Mouse (Mus musculus): ENCODE measurements at regions not wholly inside any gene's neighbourhood (a gene's known extent, or its start where the extent isn't known, plus 50 kb on each side); places are given as distances from the start of the nearest gene placed in this dataset.

DNA sequence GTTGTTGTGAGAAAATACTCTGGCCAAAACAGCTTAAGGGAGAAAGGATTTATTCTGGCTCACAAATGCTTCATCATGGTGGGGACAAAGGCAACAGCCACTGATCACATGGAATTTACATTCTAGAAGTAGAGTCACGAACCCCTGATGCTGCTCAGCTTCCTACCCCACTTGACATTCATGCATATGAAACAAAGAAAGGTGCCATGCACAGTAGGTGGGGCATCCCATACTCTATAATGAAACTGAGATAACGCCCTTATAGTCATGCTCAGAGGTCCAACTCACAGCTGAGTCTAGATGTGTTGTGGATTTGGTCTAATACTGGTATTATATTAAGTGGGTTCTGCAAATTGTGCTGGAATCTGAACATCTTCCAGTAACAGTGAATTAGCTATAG is 289.4 kb upstream of the Syt1 start:
- Histone ChIP-seq H3K4me1 (ENCODE audit: control insufficient read depth, insufficient read depth, low read length) (no peaks in the 10 kb centered on the region), H3K9me3 (ENCODE audit: control insufficient read depth, low read length) (no peaks in the 10 kb centered on the region), H3K27ac (ENCODE audit: low read depth, low read length) (no peak overlapping the region), H3K27me3 (ENCODE audit: control insufficient read depth, insufficient read depth, low read length) (no peaks in the 10 kb centered on the region), H3K36me3 (ENCODE audit: control insufficient read depth, insufficient read depth, low read length) (no peaks in the 10 kb centered on the region), H3K9ac (ENCODE audit: low read depth, low read length) (no peak overlapping the region), H3K4me2 (replicated peaks; ENCODE audit: low read depth, low read length) (no peak overlapping the region), H3K4me3 (ENCODE audit: low read length) (no peak overlapping the region)
- no peak for ATAC-seq (ENCODE audit: low FRiP score, low TSS enrichment)
- WGBS = 89% methylated on average over 2 of the region's 2 CpGs

DNA sequence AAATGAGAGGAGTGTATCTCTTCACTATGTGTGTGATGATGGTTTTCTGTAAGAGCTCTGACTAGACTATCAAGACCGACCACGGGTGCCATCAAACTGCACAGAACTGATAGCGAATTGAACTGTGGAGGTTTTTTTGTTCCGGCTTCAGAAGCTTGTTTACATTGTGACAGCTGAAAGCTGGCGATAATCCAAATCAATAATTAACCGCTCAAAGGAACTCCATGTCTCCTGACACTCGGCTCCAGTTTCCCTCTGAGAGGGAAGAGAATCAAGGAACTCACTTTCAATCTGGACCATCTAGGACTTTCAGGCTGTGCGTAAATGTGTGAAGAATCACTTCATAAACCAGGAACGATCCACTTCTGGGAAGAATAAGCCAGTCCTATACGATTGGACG is 289.0 kb upstream of the Syt1 start:
- Histone ChIP-seq H3K4me1 (ENCODE audit: control insufficient read depth, insufficient read depth, low read length) (no peaks in the 10 kb centered on the region), H3K9ac (ENCODE audit: low read depth, low read length) (no peak overlapping the region), H3K27ac (ENCODE audit: low read depth, low read length) (no peak overlapping the region), H3K4me2 (replicated peaks; ENCODE audit: low read depth, low read length) (no peak overlapping the region), H3K4me3 (ENCODE audit: low read length) (no peak overlapping the region), H3K36me3 (ENCODE audit: control insufficient read depth, insufficient read depth, low read length) (no peaks in the 10 kb centered on the region), H3K9me3 (ENCODE audit: control insufficient read depth, low read length) (no peaks in the 10 kb centered on the region), H3K27me3 (ENCODE audit: control insufficient read depth, insufficient read depth, low read length) (no peaks in the 10 kb centered on the region)
- peak; percentile 39; the same call in 1 of the 2 replicates for ATAC-seq (ENCODE audit: low FRiP score, low TSS enrichment)
- 70% methylated on average over 11 of the region's 11 CpGs for WGBS

DNA sequence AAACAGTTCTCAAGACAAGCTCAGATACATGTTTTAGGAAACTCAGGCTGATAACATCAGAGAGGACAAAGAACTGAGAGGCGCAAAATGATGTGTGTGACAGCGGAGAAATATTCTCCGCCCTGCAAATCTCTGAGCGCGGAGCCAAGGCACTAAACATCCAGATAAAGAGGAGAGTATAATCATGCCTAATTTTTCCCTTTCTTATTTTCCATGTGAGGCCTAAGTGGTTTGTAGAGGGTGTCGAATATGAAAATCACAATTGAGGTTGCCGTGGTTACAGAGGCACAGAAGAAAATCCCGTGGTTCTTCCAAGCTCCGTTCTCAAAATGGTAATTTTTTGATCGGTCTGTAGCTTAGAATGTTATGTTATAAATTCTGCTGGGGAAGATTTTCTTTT is 272.6 kb upstream of the Syt1 start:
- no peak overlapping the region for H3K9ac ChIP-seq (ENCODE audit: low read depth, low read length)
- no peak overlapping the region for H3K4me2 ChIP-seq (replicated peaks; ENCODE audit: low read depth, low read length)
- no peaks in the 10 kb centered on the region for H3K4me1 ChIP-seq (ENCODE audit: control insufficient read depth, insufficient read depth, low read length)
- no peak overlapping the region for H3K4me3 ChIP-seq (ENCODE audit: low read length)
- H3K27ac ChIP-seq (ENCODE audit: low read depth, low read length) = no peak overlapping the region
- no peak for ATAC-seq (ENCODE audit: low FRiP score, low TSS enrichment)
- H3K36me3 ChIP-seq (ENCODE audit: control insufficient read depth, insufficient read depth, low read length) = no peaks in the 10 kb centered on the region
- 94% methylated on average over 10 of the region's 10 CpGs for WGBS
- no peaks in the 10 kb centered on the region for H3K27me3 ChIP-seq (ENCODE audit: control insufficient read depth, insufficient read depth, low read length)
- H3K9me3 ChIP-seq (ENCODE audit: control insufficient read depth, low read length) = no peaks in the 10 kb centered on the region

DNA sequence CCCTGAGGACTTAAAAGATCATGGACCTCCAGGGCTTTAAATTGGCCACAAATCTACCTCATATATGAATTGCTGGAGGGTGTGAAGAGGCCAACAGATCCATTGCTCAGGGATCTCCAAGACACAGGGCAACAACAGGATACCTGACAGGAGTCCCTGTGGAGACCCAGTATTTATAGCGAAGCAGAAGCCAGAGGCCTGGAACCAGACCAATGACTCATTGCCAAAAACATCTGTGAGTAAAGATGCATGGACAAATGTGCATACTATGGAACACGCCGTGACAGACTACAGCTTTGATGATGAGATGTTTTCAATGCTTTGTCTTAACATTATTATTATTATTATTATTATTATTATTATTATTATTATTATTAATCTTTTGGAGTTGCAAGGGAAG is 239.0 kb upstream of the Syt1 start:
- Histone ChIP-seq H3K9ac (ENCODE audit: low read depth, low read length) (no peak overlapping the region), H3K27me3 (ENCODE audit: control insufficient read depth, insufficient read depth, low read length) (no peaks in the 10 kb centered on the region), H3K9me3 (ENCODE audit: control insufficient read depth, low read length) (no peaks in the 10 kb centered on the region), H3K36me3 (ENCODE audit: control insufficient read depth, insufficient read depth, low read length) (no peaks in the 10 kb centered on the region), H3K27ac (ENCODE audit: low read depth, low read length) (no peak overlapping the region), H3K4me3 (ENCODE audit: low read length) (no peak overlapping the region), H3K4me1 (ENCODE audit: control insufficient read depth, insufficient read depth, low read length) (no peaks in the 10 kb centered on the region), H3K4me2 (replicated peaks; ENCODE audit: low read depth, low read length) (no peak overlapping the region)
- WGBS = 85% methylated on average over 3 of the region's 3 CpGs
- ATAC-seq (ENCODE audit: low FRiP score, low TSS enrichment) = no peak

DNA sequence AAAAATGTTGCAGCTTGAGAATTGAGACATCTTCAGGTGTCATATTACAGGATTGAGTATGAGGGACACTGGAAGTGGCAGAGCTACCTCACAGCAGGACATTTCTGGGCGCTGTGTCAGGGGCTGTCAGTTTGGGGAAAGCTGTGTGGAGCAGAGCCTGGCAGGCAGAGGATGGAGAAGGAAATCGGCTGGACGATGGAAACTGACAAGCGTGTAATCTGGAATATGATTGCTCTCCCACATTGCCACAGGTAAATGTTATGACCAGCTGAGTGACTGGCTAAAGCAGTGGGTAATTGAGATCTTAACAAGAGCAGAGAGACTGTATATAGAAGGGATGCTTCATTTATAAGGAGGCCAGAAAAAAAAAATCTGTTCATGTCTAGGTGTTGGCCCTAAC is 235.5 kb upstream of the Syt1 start:
- no peak overlapping the region for H3K27ac ChIP-seq (ENCODE audit: low read depth, low read length)
- H3K9me3 ChIP-seq (ENCODE audit: control insufficient read depth, low read length) = no peaks in the 10 kb centered on the region
- no peaks in the 10 kb centered on the region for H3K27me3 ChIP-seq (ENCODE audit: control insufficient read depth, insufficient read depth, low read length)
- H3K4me2 ChIP-seq (replicated peaks; ENCODE audit: low read depth, low read length) = no peak overlapping the region
- no peaks in the 10 kb centered on the region for H3K36me3 ChIP-seq (ENCODE audit: control insufficient read depth, insufficient read depth, low read length)
- no peak overlapping the region for H3K9ac ChIP-seq (ENCODE audit: low read depth, low read length)
- no peak overlapping the region for H3K4me3 ChIP-seq (ENCODE audit: low read length)
- 71% methylated on average over 4 of the region's 4 CpGs for WGBS
- no peak for ATAC-seq (ENCODE audit: low FRiP score, low TSS enrichment)
- no peaks in the 10 kb centered on the region for H3K4me1 ChIP-seq (ENCODE audit: control insufficient read depth, insufficient read depth, low read length)

DNA sequence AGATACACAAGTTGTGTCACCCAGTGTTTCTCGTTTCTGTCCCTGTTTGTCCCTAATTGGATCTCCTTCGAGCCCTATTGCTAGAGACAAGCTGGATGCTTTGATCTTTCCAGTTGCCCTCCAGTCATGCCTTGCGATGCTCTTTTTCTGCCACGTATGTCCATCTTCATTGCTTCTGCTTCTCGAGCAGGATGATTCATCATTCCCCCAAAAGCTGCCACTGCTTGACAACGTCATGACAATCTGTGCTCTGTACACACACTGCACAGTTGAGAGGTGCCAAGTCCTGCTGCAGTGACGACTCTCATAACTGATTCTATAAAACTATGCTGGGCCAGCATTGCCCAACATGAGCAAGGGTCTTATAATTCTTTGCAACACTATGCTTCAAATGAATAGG is 226.2 kb upstream of the Syt1 start:
- Histone ChIP-seq H3K9me3 (ENCODE audit: control insufficient read depth, low read length) (no peaks in the 10 kb centered on the region), H3K4me1 (ENCODE audit: control insufficient read depth, insufficient read depth, low read length) (no peaks in the 10 kb centered on the region), H3K9ac (ENCODE audit: low read depth, low read length) (no peak overlapping the region), H3K36me3 (ENCODE audit: control insufficient read depth, insufficient read depth, low read length) (no peaks in the 10 kb centered on the region), H3K27me3 (ENCODE audit: control insufficient read depth, insufficient read depth, low read length) (no peaks in the 10 kb centered on the region), H3K4me2 (replicated peaks; ENCODE audit: low read depth, low read length) (no peak overlapping the region), H3K27ac (ENCODE audit: low read depth, low read length) (no peak overlapping the region), H3K4me3 (ENCODE audit: low read length) (no peak overlapping the region)
- ATAC-seq (ENCODE audit: low FRiP score, low TSS enrichment) = no peak
- WGBS = 87% methylated on average over 7 of the region's 7 CpGs

DNA sequence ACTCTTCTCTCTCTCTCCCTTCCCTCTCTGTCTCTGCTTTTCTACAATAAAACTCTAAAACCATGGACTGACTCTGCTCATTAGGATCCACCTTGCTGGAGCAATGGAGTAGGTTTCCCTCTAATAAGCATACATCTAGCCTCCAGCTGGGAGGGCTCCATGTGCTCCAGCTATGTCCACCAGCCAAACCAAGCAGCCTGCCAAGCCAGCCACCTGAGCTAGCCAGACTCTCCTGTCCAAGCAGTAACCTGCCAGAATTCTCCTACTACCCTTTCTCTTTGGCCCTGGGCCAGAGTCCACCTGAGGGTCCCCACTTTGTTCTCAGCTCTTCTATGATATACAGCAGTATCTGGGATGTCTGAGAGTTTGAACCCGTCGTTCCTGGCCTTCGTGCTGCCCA is 216.2 kb upstream of the Syt1 start:
- Histone ChIP-seq H3K9me3 (ENCODE audit: control insufficient read depth, low read length) (no peaks in the 10 kb centered on the region), H3K27ac (ENCODE audit: low read depth, low read length) (no peak overlapping the region), H3K9ac (ENCODE audit: low read depth, low read length) (no peak overlapping the region), H3K4me3 (ENCODE audit: low read length) (no peak overlapping the region), H3K27me3 (ENCODE audit: control insufficient read depth, insufficient read depth, low read length) (no peaks in the 10 kb centered on the region), H3K4me2 (replicated peaks; ENCODE audit: low read depth, low read length) (no peak overlapping the region), H3K4me1 (ENCODE audit: control insufficient read depth, insufficient read depth, low read length) (no peaks in the 10 kb centered on the region), H3K36me3 (ENCODE audit: control insufficient read depth, insufficient read depth, low read length) (no peaks in the 10 kb centered on the region)
- WGBS = 90% methylated on average over 3 of the region's 3 CpGs
- ATAC-seq (ENCODE audit: low FRiP score, low TSS enrichment) = no peak

DNA sequence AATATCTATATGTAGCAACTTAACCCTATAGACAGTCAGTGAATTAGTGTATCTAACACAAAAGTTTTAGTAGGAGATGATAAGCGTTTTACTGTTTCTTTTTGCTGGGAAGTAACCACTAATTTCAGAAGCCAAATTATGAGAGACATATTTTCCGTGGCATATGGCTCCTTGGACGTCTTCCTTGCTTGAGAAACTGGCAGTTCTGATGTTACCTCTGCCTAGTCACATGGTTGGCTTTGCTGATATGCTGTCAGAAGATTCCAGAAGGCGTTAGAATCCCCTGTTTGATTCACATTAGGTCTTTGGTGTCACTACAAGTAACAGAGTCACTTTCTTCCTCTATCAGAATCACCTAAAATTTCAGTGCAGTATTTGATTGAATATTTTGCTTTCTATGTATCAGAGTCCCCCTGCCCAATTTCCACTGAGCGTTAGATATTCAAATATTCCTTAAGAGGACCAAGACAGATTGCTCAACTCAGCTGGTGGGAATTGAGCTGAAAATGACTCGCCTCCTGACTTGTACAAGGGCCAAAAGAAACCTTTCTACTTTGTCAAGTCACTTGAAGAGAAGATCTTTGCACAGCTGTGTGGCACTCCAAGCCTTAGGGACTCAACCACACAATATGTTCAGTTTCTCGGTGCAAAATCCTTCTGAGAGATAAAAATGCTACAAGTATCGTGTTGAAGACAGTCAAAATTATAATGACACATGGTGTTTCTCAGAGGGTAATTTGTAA is 178.2 kb upstream of the Syt1 start:
- no peak for ATAC-seq (ENCODE audit: low FRiP score, low TSS enrichment)
- Histone ChIP-seq H3K4me2 (replicated peaks; ENCODE audit: low read depth, low read length) (no peak overlapping the region), H3K27me3 (ENCODE audit: control insufficient read depth, insufficient read depth, low read length) (no peaks in the 10 kb centered on the region), H3K9me3 (ENCODE audit: control insufficient read depth, low read length) (no peaks in the 10 kb centered on the region), H3K4me1 (ENCODE audit: control insufficient read depth, insufficient read depth, low read length) (no peaks in the 10 kb centered on the region), H3K27ac (ENCODE audit: low read depth, low read length) (no peak overlapping the region), H3K36me3 (ENCODE audit: control insufficient read depth, insufficient read depth, low read length) (no peaks in the 10 kb centered on the region), H3K9ac (ENCODE audit: low read depth, low read length) (no peak overlapping the region), H3K4me3 (ENCODE audit: low read length) (no peak overlapping the region)
- WGBS = 73% methylated on average over 8 of the region's 8 CpGs

DNA sequence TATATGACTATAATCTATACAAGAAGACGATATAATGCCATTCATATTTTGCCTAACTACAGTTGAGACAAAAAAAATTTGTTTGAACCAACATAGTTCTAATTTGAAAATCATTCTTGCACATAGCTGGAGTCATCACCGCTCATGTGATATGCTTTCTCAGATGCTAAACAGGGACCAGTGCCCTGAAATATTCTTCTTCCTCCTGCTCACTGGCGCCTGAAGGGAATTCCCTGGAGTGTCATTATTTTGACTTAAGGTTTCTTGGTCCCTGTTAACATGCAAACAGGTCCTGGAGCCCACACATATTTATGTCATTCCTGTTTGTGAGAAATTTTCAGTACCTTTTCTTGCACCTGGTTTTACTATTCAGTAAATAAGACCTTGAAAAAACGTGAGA is 177.5 kb upstream of the Syt1 start:
- no peak overlapping the region for H3K4me3 ChIP-seq (ENCODE audit: low read length)

More for the DNA sequence above, 177.5 kb upstream of the Syt1 start:
- H3K4me2 ChIP-seq (replicated peaks; ENCODE audit: low read depth, low read length) = no peak overlapping the region
- H3K9me3 ChIP-seq (ENCODE audit: control insufficient read depth, low read length) = no peaks in the 10 kb centered on the region
- no peak for ATAC-seq (ENCODE audit: low FRiP score, low TSS enrichment)
- 69% methylated on average over 4 of the region's 4 CpGs for WGBS
- no peak overlapping the region for H3K9ac ChIP-seq (ENCODE audit: low read depth, low read length)
- no peaks in the 10 kb centered on the region for H3K36me3 ChIP-seq (ENCODE audit: control insufficient read depth, insufficient read depth, low read length)
- no peaks in the 10 kb centered on the region for H3K27me3 ChIP-seq (ENCODE audit: control insufficient read depth, insufficient read depth, low read length)
- no peak overlapping the region for H3K27ac ChIP-seq (ENCODE audit: low read depth, low read length)
- no peaks in the 10 kb centered on the region for H3K4me1 ChIP-seq (ENCODE audit: control insufficient read depth, insufficient read depth, low read length)

Data from kidney, embryonic 14.5 days (tissue).